Mouse (Mus musculus): ENCODE data around the gene Themis2.

DNA sequence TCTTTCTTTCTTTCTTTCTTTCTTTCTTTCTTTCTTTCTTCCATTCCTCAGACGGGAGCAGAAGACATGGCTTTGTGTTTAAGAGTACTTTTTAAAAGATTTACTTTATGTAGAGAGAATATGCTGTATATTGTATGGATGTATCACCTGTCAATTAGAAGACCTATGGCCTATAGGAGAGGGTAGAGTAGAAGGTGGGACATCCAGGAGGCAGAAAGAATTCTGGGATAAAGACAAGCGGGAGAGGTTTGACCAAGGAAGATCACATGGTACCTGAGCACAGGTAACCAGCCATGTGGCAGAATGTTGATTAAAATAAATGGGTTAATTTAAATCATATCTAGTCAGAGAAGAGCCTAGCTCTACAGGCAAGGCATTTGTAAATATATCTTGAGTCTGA is 61.4 kb downstream of the Themis2 start:
- TF ChIP-seq CTCF (IDR thresholded peaks at IDR 0.05; ENCODE audit: control insufficient read depth, insufficient read depth, insufficient replicate concordance, low read depth, low read length) (no peak), POLR2A (IDR thresholded peaks at IDR 0.05; ENCODE audit: control insufficient read depth, low read depth, low read length) (no peak)
